Mouse (Mus musculus): ENCODE measurements around the gene Rap1gds1. TPM values are rescaled to one million over a fixed set of nuclear protein-coding genes. Genes with fewer than 3 reads are reported as not detected.

Gene Rap1gds1
- polyA plus RNA-seq, 1 experiment from 2014 or later: 65.4 TPM

- H3K27ac ChIP-seq: no peak overlapping the region
- H3K4me2 ChIP-seq (replicated peaks): no peak overlapping the region
- H3K4me3 ChIP-seq: no peak overlapping the region
- no peak for ATAC-seq (ENCODE audit: insufficient number of reproducible peaks, insufficient read depth, low FRiP score, low TSS enrichment)
- no peaks in the 10 kb centered on the region for H3K9me3 ChIP-seq
- H3K4me1 ChIP-seq: no peaks in the 10 kb centered on the region
- 84% methylated on average over 4 of the region's 4 CpGs for WGBS
- H3K36me3 ChIP-seq: no peaks in the 10 kb centered on the region; the same call in 1 of the 2 replicates
- H3K27me3 ChIP-seq: no peaks in the 10 kb centered on the region
- H3K9ac ChIP-seq: no peak overlapping the region
These were observed 33.1 kb downstream of the Rap1gds1 start for GRCm38 (mm10) chr3:139041921-139042320.

- Histone ChIP-seq H3K9ac (no peak overlapping the region), H3K27me3 (no peaks in the 10 kb centered on the region), H3K4me1 (no peaks in the 10 kb centered on the region), H3K36me3 (no peaks in the 10 kb centered on the region; the same call in 1 of the 2 replicates), H3K4me2 (replicated peaks) (no peak overlapping the region), H3K27ac (no peak overlapping the region), H3K4me3 (no peak overlapping the region), H3K9me3 (no peaks in the 10 kb centered on the region)
- ATAC-seq (ENCODE audit: insufficient number of reproducible peaks, insufficient read depth, low FRiP score, low TSS enrichment): no peak
- 89% methylated on average over 4 of the region's 4 CpGs for WGBS
These were observed 38.0 kb downstream of the Rap1gds1 start for GRCm38 (mm10) chr3:139037030-139037429.

GRCm38 (mm10) chr3:139033179-139033578, 41.8 kb downstream of the Rap1gds1 start:
- no peak for ATAC-seq (ENCODE audit: insufficient number of reproducible peaks, insufficient read depth, low FRiP score, low TSS enrichment)
- WGBS: 82% methylated on average over 6 of the region's 6 CpGs

GRCm38 (mm10) chr3:139030644-139031227, 44.3 kb downstream of the Rap1gds1 start:
- Histone ChIP-seq H3K4me3 (no peak overlapping the region), H3K27ac (no peak overlapping the region), H3K4me2 (replicated peaks) (no peak overlapping the region), H3K9ac (no peak overlapping the region), H3K27me3 (no peaks in the 10 kb centered on the region), H3K4me1 (no peaks in the 10 kb centered on the region), H3K9me3 (no peaks in the 10 kb centered on the region), H3K36me3 (no peaks in the 10 kb centered on the region; the same call in 1 of the 2 replicates)
- WGBS: 91% methylated on average over 4 of the region's 4 CpGs
- ATAC-seq (ENCODE audit: insufficient number of reproducible peaks, insufficient read depth, low FRiP score, low TSS enrichment): no peak

More at GRCm38 (mm10) chr3:139033179-139033578, 41.8 kb downstream of the Rap1gds1 start:
- no peaks in the 10 kb centered on the region for H3K36me3 ChIP-seq
- H3K4me2 ChIP-seq (replicated peaks): no peak overlapping the region
- H3K27me3 ChIP-seq: no peaks in the 10 kb centered on the region
- H3K4me3 ChIP-seq: no peak overlapping the region
- no peak overlapping the region for H3K9ac ChIP-seq
- no peaks in the 10 kb centered on the region for H3K9me3 ChIP-seq
- no peak overlapping the region for H3K27ac ChIP-seq
- H3K4me1 ChIP-seq: no peaks in the 10 kb centered on the region

GRCm38 (mm10) chr3:139025077-139025476, 49.9 kb downstream of the Rap1gds1 start:
- H3K4me3 ChIP-seq: no peak overlapping the region
- no peaks in the 10 kb centered on the region; the same call in 1 of the 2 replicates for H3K4me1 ChIP-seq
- H3K9ac ChIP-seq: no peak overlapping the region
- WGBS: 77% methylated on average over 5 of the region's 5 CpGs
- no peaks in the 10 kb centered on the region for H3K27me3 ChIP-seq
- no peak overlapping the region for H3K4me2 ChIP-seq (replicated peaks)
- no peak for ATAC-seq (ENCODE audit: insufficient number of reproducible peaks, insufficient read depth, low FRiP score, low TSS enrichment)
- no peak overlapping the region for H3K27ac ChIP-seq
- peaks cover 4% of the 10 kb centered on the region; the same call in 1 of the 2 replicates for H3K36me3 ChIP-seq
- H3K9me3 ChIP-seq: no peaks in the 10 kb centered on the region

GRCm38 (mm10) chr3:139023585-139023984, 51.4 kb downstream of the Rap1gds1 start:
- Histone ChIP-seq H3K27ac (no peak overlapping the region), H3K4me3 (no peak overlapping the region), H3K9ac (no peak overlapping the region), H3K4me1 (no peaks in the 10 kb centered on the region; the same call in 1 of the 2 replicates), H3K27me3 (no peaks in the 10 kb centered on the region), H3K9me3 (no peaks in the 10 kb centered on the region), H3K36me3 (peaks cover 4% of the 10 kb centered on the region; the same call in 1 of the 2 replicates), H3K4me2 (replicated peaks) (no peak overlapping the region)
- ATAC-seq (ENCODE audit: insufficient number of reproducible peaks, insufficient read depth, low FRiP score, low TSS enrichment): no peak
- 71% methylated on average over 8 of the region's 8 CpGs for WGBS

- peaks cover 4% of the 10 kb centered on the region; the same call in 1 of the 2 replicates for H3K36me3 ChIP-seq
These were observed 62.6 kb downstream of the Rap1gds1 start for GRCm38 (mm10) chr3:139012352-139012751.

GRCm38 (mm10) chr3:139005669-139006068, 69.3 kb downstream of the Rap1gds1 start:
- no peaks in the 10 kb centered on the region for H3K36me3 ChIP-seq
- H3K9ac ChIP-seq: no peak overlapping the region
- no peaks in the 10 kb centered on the region for H3K4me1 ChIP-seq
- no peaks in the 10 kb centered on the region for H3K27me3 ChIP-seq
- no peak overlapping the region for H3K27ac ChIP-seq
- H3K9me3 ChIP-seq: no peaks in the 10 kb centered on the region
- no peak for ATAC-seq (ENCODE audit: insufficient number of reproducible peaks, insufficient read depth, low FRiP score, low TSS enrichment)
- H3K4me3 ChIP-seq: no peak overlapping the region
- no peak overlapping the region for H3K4me2 ChIP-seq (replicated peaks)

More at GRCm38 (mm10) chr3:139012352-139012751, 62.6 kb downstream of the Rap1gds1 start:
- no peak overlapping the region for H3K4me3 ChIP-seq
- H3K9me3 ChIP-seq: no peaks in the 10 kb centered on the region
- WGBS: 85% methylated on average over 9 of the region's 9 CpGs
- H3K4me1 ChIP-seq: no peaks in the 10 kb centered on the region
- no peaks in the 10 kb centered on the region for H3K27me3 ChIP-seq
- H3K4me2 ChIP-seq (replicated peaks): no peak overlapping the region
- ATAC-seq (ENCODE audit: insufficient number of reproducible peaks, insufficient read depth, low FRiP score, low TSS enrichment): no peak
- H3K27ac ChIP-seq: no peak overlapping the region
- no peak overlapping the region for H3K9ac ChIP-seq

- 74% methylated on average over 6 of the region's 6 CpGs for WGBS
- H3K9ac ChIP-seq: no peak overlapping the region
- no peaks in the 10 kb centered on the region for H3K27me3 ChIP-seq
- H3K4me2 ChIP-seq (replicated peaks): no peak overlapping the region
- no peak overlapping the region for H3K4me3 ChIP-seq
- no peaks in the 10 kb centered on the region for H3K36me3 ChIP-seq
- H3K27ac ChIP-seq: no peak overlapping the region
- no peak for ATAC-seq (ENCODE audit: insufficient number of reproducible peaks, insufficient read depth, low FRiP score, low TSS enrichment)
- no peaks in the 10 kb centered on the region for H3K9me3 ChIP-seq
- no peaks in the 10 kb centered on the region for H3K4me1 ChIP-seq
These were observed 72.2 kb downstream of the Rap1gds1 start for GRCm38 (mm10) chr3:139002774-139003173.

- no peaks in the 10 kb centered on the region for H3K4me1 ChIP-seq
- peaks cover 11% of the 10 kb centered on the region; the same call in 1 of the 2 replicates for H3K36me3 ChIP-seq
- no peak for ATAC-seq (ENCODE audit: insufficient number of reproducible peaks, insufficient read depth, low FRiP score, low TSS enrichment)
- no peaks in the 10 kb centered on the region for H3K27me3 ChIP-seq
- H3K9ac ChIP-seq: no peak overlapping the region
- no peaks in the 10 kb centered on the region for H3K9me3 ChIP-seq
- WGBS: 83% methylated on average over 9 of the region's 9 CpGs
- H3K4me3 ChIP-seq: no peak overlapping the region
- H3K4me2 ChIP-seq (replicated peaks): no peak overlapping the region
- H3K27ac ChIP-seq: no peak overlapping the region
These were observed 74.7 kb downstream of the Rap1gds1 start for GRCm38 (mm10) chr3:139000071-139000867.

- no peak overlapping the region for H3K4me3 ChIP-seq
- no peak overlapping the region for H3K4me2 ChIP-seq (replicated peaks)
- no peak overlapping the region for H3K27ac ChIP-seq
- H3K4me1 ChIP-seq: no peaks in the 10 kb centered on the region
- 73% methylated on average over 5 of the region's 5 CpGs for WGBS
- no peak overlapping the region for H3K9ac ChIP-seq
- peaks cover 11% of the 10 kb centered on the region; the same call in 1 of the 2 replicates for H3K36me3 ChIP-seq
- no peaks in the 10 kb centered on the region for H3K9me3 ChIP-seq
- H3K27me3 ChIP-seq: no peaks in the 10 kb centered on the region
- no peak for ATAC-seq (ENCODE audit: insufficient number of reproducible peaks, insufficient read depth, low FRiP score, low TSS enrichment)
These were observed 81.5 kb downstream of the Rap1gds1 start for GRCm38 (mm10) chr3:138993473-138993872.

- peaks cover 8% of the 10 kb centered on the region for H3K36me3 ChIP-seq
- peaks cover 3% of the 10 kb centered on the region for H3K9me3 ChIP-seq
- H3K27me3 ChIP-seq: no peaks in the 10 kb centered on the region
- no peaks in the 10 kb centered on the region for H3K4me1 ChIP-seq
- WGBS: 89% methylated on average over 1 of the region's 1 CpGs
- no peak overlapping the region for H3K27ac ChIP-seq
- no peak overlapping the region for H3K4me3 ChIP-seq
- no peak overlapping the region for H3K9ac ChIP-seq
- H3K4me2 ChIP-seq (replicated peaks): no peak overlapping the region
- no peak for ATAC-seq (ENCODE audit: insufficient number of reproducible peaks, insufficient read depth, low FRiP score, low TSS enrichment)
These were observed 83.6 kb downstream of the Rap1gds1 start for GRCm38 (mm10) chr3:138991367-138991766.
